Mouse (Mus musculus) ovary, postnatal 10 days (tissue): ENCODE measurements around the gene H2afv.
"Not testable (repeated sequence)": the region's sequence is repeated elsewhere in the genome, so short reads cannot be mapped to it uniquely, and the experiment has no call there.

ENCODE experiments used
- DNase-seq: peaks from one replicate; pipeline ENCODE4 v3.0.0; 2022; ENCODE audit warnings: low spot score

Gene H2afv

GRCm38 (mm10) chr11:6414751-6415550 lies 29.3 kb downstream of the H2afv start, which contains the start of gene Ppia:
Gene Ppia, plus strand, starts transcription at chr11:6415443.
- no peak for DNase-seq

- DNase-seq, result no peak
Observed at GRCm38 (mm10) chr11:6413264-6413663, 31.0 kb downstream of the H2afv start.

GRCm38 (mm10) chr11:6411684-6412083 lies 32.6 kb downstream of the H2afv start:
- DNase-seq, result peak; percentile 65

- DNase-seq, result not testable (repeated sequence)
Observed at GRCm38 (mm10) chr11:6410755-6411154, 33.5 kb downstream of the H2afv start.

GRCm38 (mm10) chr11:6410050-6410602 lies 34.1 kb downstream of the H2afv start:
- DNase-seq, result no peak

- no peak for DNase-seq
Observed at GRCm38 (mm10) chr11:6407162-6407621, 37.1 kb downstream of the H2afv start.

- DNase-seq, result no peak
Observed at GRCm38 (mm10) chr11:6406251-6407161, 37.7 kb downstream of the H2afv start.

GRCm38 (mm10) chr11:6405591-6406081 lies 38.6 kb downstream of the H2afv start:
- peak; percentile 25 for DNase-seq

- no peak for DNase-seq
Observed at GRCm38 (mm10) chr11:6404699-6405566, 39.3 kb downstream of the H2afv start.

GRCm38 (mm10) chr11:6403830-6404405 lies 40.3 kb downstream of the H2afv start:
- no peak for DNase-seq

- DNase-seq, result no peak
Observed at GRCm38 (mm10) chr11:6402515-6403510, 41.4 kb downstream of the H2afv start.

GRCm38 (mm10) chr11:6398141-6398540 lies 46.1 kb downstream of the H2afv start:
- DNase-seq, result no peak

GRCm38 (mm10) chr11:6395565-6395964 lies 48.7 kb downstream of the H2afv start:
- DNase-seq, result no peak

GRCm38 (mm10) chr11:6393866-6394265 lies 50.4 kb downstream of the H2afv start:
- DNase-seq, result no peak

- DNase-seq, result no peak
Observed at GRCm38 (mm10) chr11:6392857-6393256, 51.4 kb downstream of the H2afv start.

GRCm38 (mm10) chr11:6391516-6392276 lies 52.5 kb downstream of the H2afv start:
- DNase-seq, result no peak

- DNase-seq, result no peak
Observed at GRCm38 (mm10) chr11:6390376-6391053, 53.7 kb downstream of the H2afv start.

GRCm38 (mm10) chr11:6389483-6389921 lies 54.7 kb downstream of the H2afv start:
- no peak for DNase-seq
